Mouse (Mus musculus): ENCODE data around the gene Rusc1. TPM values are rescaled to one million over a fixed set of nuclear protein-coding genes. Genes with fewer than 3 reads are reported as not detected.

Gene Rusc1
- polyA plus RNA-seq, 1 experiment from 2014 or later, result 19.7 TPM

DNA sequence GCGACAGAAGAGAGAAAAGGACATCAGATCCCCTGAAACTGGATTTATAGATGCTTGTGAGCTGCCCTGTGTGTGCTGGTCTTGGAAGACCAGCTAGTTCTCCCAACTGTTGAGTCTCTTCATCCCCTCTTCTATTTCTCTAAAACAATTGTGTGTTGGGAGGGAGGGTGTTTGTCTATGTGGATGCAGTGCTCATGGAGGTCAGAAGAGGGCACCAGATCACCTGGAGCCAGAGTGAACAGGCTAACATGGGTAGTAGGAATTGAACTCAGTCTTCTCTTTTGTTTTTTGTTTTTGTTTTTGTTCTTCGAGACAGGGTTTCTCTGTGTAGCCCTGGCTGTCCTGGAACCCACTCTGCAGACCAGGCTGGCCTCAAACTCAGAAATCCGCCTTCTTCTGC, 34.3 kb downstream of the Rusc1 start:
- H3K4me3 ChIP-seq (replicated peaks), result no peak overlapping the region
- WGBS, result 86% methylated on average over 3 of the region's 3 CpGs
- no peak overlapping the region for H3K27ac ChIP-seq
- H3K36me3 ChIP-seq, result peaks cover 99% of the 10 kb centered on the region
- ATAC-seq (replicated peaks; ENCODE audit: low FRiP score), result no peak
- H3K27me3 ChIP-seq, result no peaks in the 10 kb centered on the region
- H3K4me1 ChIP-seq, result no peaks in the 10 kb centered on the region
- H3K9me3 ChIP-seq (replicated peaks), result no peaks in the 10 kb centered on the region
- no peak overlapping the region for H3K4me2 ChIP-seq
- H3K9ac ChIP-seq, result no peak overlapping the region

DNA sequence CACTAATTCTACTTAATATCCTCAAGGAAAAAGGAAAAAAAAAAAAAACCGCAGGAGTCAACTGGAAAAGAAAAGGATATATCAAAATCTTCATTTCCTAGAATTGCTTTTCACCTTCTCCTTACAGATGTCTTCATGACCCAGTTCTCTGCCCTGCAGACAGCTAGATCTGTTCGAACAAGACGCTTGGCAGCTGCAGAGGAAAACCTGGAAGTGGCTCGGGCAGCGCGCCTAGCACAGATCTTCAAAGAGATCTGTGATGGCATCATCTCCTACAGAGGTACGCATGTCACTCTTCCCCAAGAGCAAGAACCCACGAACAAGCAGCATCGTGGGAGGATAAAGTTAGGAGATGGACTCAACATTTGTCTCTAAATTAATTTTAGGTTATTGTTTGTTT, 34.8 kb downstream of the Rusc1 start:
- Histone ChIP-seq H3K4me1 (no peaks in the 10 kb centered on the region), H3K27me3 (no peaks in the 10 kb centered on the region), H3K36me3 (peaks cover 98% of the 10 kb centered on the region), H3K4me3 (replicated peaks) (no peak overlapping the region), H3K27ac (no peak overlapping the region), H3K9me3 (replicated peaks) (no peaks in the 10 kb centered on the region), H3K4me2 (no peak overlapping the region), H3K9ac (no peak overlapping the region)
- WGBS, result 92% methylated on average over 9 of the region's 9 CpGs
- no peak for ATAC-seq (replicated peaks; ENCODE audit: low FRiP score)

DNA sequence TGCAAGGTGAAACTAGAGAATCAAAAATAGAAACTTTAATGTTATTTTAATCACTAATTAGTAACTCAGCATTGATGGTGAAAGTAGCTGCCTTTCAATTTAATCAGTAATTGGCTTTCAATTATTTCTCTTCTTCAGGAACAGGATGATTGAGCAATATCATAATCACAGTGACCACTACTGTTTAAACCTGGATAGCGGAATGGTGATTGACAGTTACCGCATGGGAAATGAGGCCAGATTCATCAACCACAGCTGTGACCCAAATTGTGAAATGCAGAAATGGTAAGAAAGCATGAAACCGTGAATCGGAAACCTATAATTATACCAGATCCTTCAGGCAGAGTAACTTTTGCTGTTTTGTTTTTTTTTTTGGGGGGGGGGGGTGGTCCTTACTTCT, 49.8 kb downstream of the Rusc1 start:
- Histone ChIP-seq H3K27me3 (no peaks in the 10 kb centered on the region), H3K27ac (no peak overlapping the region), H3K4me1 (no peaks in the 10 kb centered on the region), H3K4me3 (replicated peaks) (no peak overlapping the region), H3K9ac (no peak overlapping the region), H3K9me3 (replicated peaks) (no peaks in the 10 kb centered on the region), H3K36me3 (peaks cover 90% of the 10 kb centered on the region), H3K4me2 (no peak overlapping the region)
- ATAC-seq (replicated peaks; ENCODE audit: low FRiP score), result no peak
- WGBS, result 97% methylated on average over 4 of the region's 4 CpGs

Other genes with a start within 250 kb of the Rusc1 start
- gene Msto1, start 179.3 kb downstream of the Rusc1 start, polyA plus RNA-seq (2015; fragmentation: Nextera tagmentation; extraction: Ambion mirVana), result 51.5 and 59.1 TPM in 2 replicates
- gene Ash1l, start 142.7 kb downstream of the Rusc1 start, polyA plus RNA-seq (2015; fragmentation: Nextera tagmentation; extraction: Ambion mirVana), result 19.4 and 22.3 TPM in 2 replicates
- 160 and 164 TPM in 2 replicates for gene Dap3, start 142.1 kb downstream of the Rusc1 start, polyA plus RNA-seq (2015; fragmentation: Nextera tagmentation; extraction: Ambion mirVana)
- gene Gm43738, start 7.8 kb upstream of the Rusc1 start, polyA plus RNA-seq (2015; fragmentation: Nextera tagmentation; extraction: Ambion mirVana), result not detected in 2 replicates
- gene Fdps, start 8.6 kb upstream of the Rusc1 start, polyA plus RNA-seq (2015; fragmentation: Nextera tagmentation; extraction: Ambion mirVana), result 188 and 215 TPM in 2 replicates
- 2.3 and 5.5 TPM in 2 replicates for gene Pklr, start 42.8 kb upstream of the Rusc1 start, polyA plus RNA-seq (2015; fragmentation: Nextera tagmentation; extraction: Ambion mirVana)
- 1.6 and 3.1 TPM in 2 replicates for gene Hcn3, start 66.9 kb upstream of the Rusc1 start, polyA plus RNA-seq (2015; fragmentation: Nextera tagmentation; extraction: Ambion mirVana)
- gene Clk2, start 71.5 kb upstream of the Rusc1 start, polyA plus RNA-seq (2015; fragmentation: Nextera tagmentation; extraction: Ambion mirVana), result 28.4 and 32.0 TPM in 2 replicates
- 122 and 133 TPM in 2 replicates for gene Scamp3, start 84.2 kb upstream of the Rusc1 start, polyA plus RNA-seq (2015; fragmentation: Nextera tagmentation; extraction: Ambion mirVana)
- gene Fam189b, start 89.8 kb upstream of the Rusc1 start, polyA plus RNA-seq (2015; fragmentation: Nextera tagmentation; extraction: Ambion mirVana), result 37.1 and 50.4 TPM in 2 replicates
- 41.4 and 44.0 TPM in 2 replicates for gene Gba, start 109.6 kb upstream of the Rusc1 start, polyA plus RNA-seq (2015; fragmentation: Nextera tagmentation; extraction: Ambion mirVana)
- 14.9 and 20.5 TPM in 2 replicates for gene Thbs3, start 121.9 kb upstream of the Rusc1 start, polyA plus RNA-seq (2015; fragmentation: Nextera tagmentation; extraction: Ambion mirVana)
- 211 and 219 TPM in 2 replicates for gene Mtx1, start 133.8 kb upstream of the Rusc1 start, polyA plus RNA-seq (2015; fragmentation: Nextera tagmentation; extraction: Ambion mirVana)
- 12.0 and 12.3 TPM in 2 replicates for gene Muc1, start 135.7 kb upstream of the Rusc1 start, polyA plus RNA-seq (2015; fragmentation: Nextera tagmentation; extraction: Ambion mirVana)
- 309 and 321 TPM in 2 replicates for gene Krtcap2, start 152.7 kb upstream of the Rusc1 start, polyA plus RNA-seq (2015; fragmentation: Nextera tagmentation; extraction: Ambion mirVana)
- gene Trim46, start 153.0 kb upstream of the Rusc1 start, polyA plus RNA-seq (2015; fragmentation: Nextera tagmentation; extraction: Ambion mirVana), result 3.4 and 5.2 TPM in 2 replicates
- gene Dpm3, start 166.0 kb upstream of the Rusc1 start, polyA plus RNA-seq (2015; fragmentation: Nextera tagmentation; extraction: Ambion mirVana), result 149 and 153 TPM in 2 replicates
- gene Slc50a1, start 177.3 kb upstream of the Rusc1 start, polyA plus RNA-seq (2015; fragmentation: Nextera tagmentation; extraction: Ambion mirVana), result 58.0 and 59.9 TPM in 2 replicates
- 66.0 and 66.6 TPM in 2 replicates for gene Efna1, start 187.8 kb upstream of the Rusc1 start, polyA plus RNA-seq (2015; fragmentation: Nextera tagmentation; extraction: Ambion mirVana)
- gene Efna3, start 229.7 kb upstream of the Rusc1 start, polyA plus RNA-seq (2015; fragmentation: Nextera tagmentation; extraction: Ambion mirVana), result 9.3 and 11.9 TPM in 2 replicates
- 29.8 and 31.5 TPM in 2 replicates for gene Efna4, start 244.7 kb upstream of the Rusc1 start, polyA plus RNA-seq (2015; fragmentation: Nextera tagmentation; extraction: Ambion mirVana)

All from kidney, embryonic 15.5 days (tissue).